8 mouse cellular contexts compared by ENCODE assay signal in genomic region chr12:45067047-45067685, GRCm38 (mm10). TPM values are rescaled to one million over a fixed set of nuclear protein-coding genes. Genes with fewer than 3 reads are reported as not detected.
DNase-seq lines count a peak whose midpoint lies in the region; ATAC-seq and TF ChIP-seq lines count a peak whose summit lies in the region.

No protein-coding gene starts in this region.

- TF ChIP-seq POLR2A in olfactory bulb, adult 2 months (IDR thresholded peaks at IDR 0.05; ENCODE audit: insufficient read depth, low read depth, low read length), result no peak

- 0 out of 2 replicates have a peak, but pooled peaks cover 1% of the 10 kb centered on the region for H3K27me3 ChIP-seq in limb, embryonic 10.5 days (ENCODE audit: low read depth, poor library complexity, severe bottlenecking)

- H3K9me3 ChIP-seq in limb, embryonic 10.5 days (replicated peaks), result no peaks in the 10 kb centered on the region

- WGBS in limb, embryonic 10.5 days, result 30% methylated on average over 11 of the region's 11 CpGs
- 15% methylated on average over 11 of the region's 11 CpGs for WGBS in olfactory bulb, adult 2 months

- ATAC-seq in cerebellum, adult (ENCODE audit: insufficient number of reproducible peaks, low FRiP score, low TSS enrichment), result no peak

- TF ChIP-seq CTCF in olfactory bulb, adult 2 months (IDR thresholded peaks at IDR 0.05; ENCODE audit: insufficient read depth, low read depth, low read length), result no peak

- H3K4me1 ChIP-seq in limb, embryonic 10.5 days, result peaks cover 44% of the 10 kb centered on the region
- H3K4me1 ChIP-seq in olfactory bulb, adult 2 months (ENCODE audit: control insufficient read depth, insufficient read depth, low read length), result peaks cover 11% of the 10 kb centered on the region

- no peak overlapping the region for H3K27ac ChIP-seq in limb, embryonic 10.5 days
- H3K27ac ChIP-seq in olfactory bulb, adult 2 months (ENCODE audit: insufficient read depth, low read depth, low read length), result peak overlapping the region; percentile 92

- peak; percentile 23 for DNase-seq in kidney, adult 18-20 months
- DNase-seq in kidney, postnatal 10 days, result no peak
- DNase-seq in forelimb bud, embryonic 11.5 days (ENCODE audit: low read depth, low spot score), result peak; percentile 21
- no peak for DNase-seq in limb, embryonic 10.5 days (ENCODE audit: low spot score)
- DNase-seq in adipocyte (ENCODE audit: low spot score), result no peak
- no peak for DNase-seq in adrenal gland, postnatal 36 days

- H3K4me3 ChIP-seq in limb, embryonic 10.5 days, result 0 out of 2 replicates have a peak overlapping the region, but pooled peaks have one; percentile 20
- H3K4me3 ChIP-seq in olfactory bulb, adult 2 months (ENCODE audit: insufficient read depth, low read depth, low read length), result no peak overlapping the region

- no peaks in the 10 kb centered on the region for H3K36me3 ChIP-seq in limb, embryonic 10.5 days

RNA-seq across cellular contexts. Expression of gene Stxbp6, which starts 7.3 kb away (rescaled TPM):
- polyA plus RNA-seq in limb, embryonic 10.5 days (2016; fragmentation: Nextera tagmentation; extraction: Ambion mirVana), result 12.5 and 12.8 TPM in 2 replicates
- 172 and 208 TPM in 2 replicates for polyA plus RNA-seq in olfactory bulb, adult 2 months (2012; ENCODE audit: insufficient read depth, insufficient read length, low replicate concordance, missing spikeins)
- 10 to 100 TPM; 16.7 to 22.2 TPM for total RNA-seq in adrenal gland, postnatal 36 days (2021)

Comparison
In these comparisons a context has a peak if more than half of its experiments do, and no peak if none do; other contexts are left out.
1. DNase-seq: peak in kidney, adult 18-20 months (single experiment) and forelimb bud, embryonic 11.5 days (single experiment); none in kidney, postnatal 10 days (single experiment), limb, embryonic 10.5 days (single experiment), adipocyte (single experiment) and adrenal gland, postnatal 36 days (0 of 2).
2. RNA of gene Stxbp6, which starts 7.3 kb away (polyA plus RNA-seq): 172 to 208 TPM in olfactory bulb, adult 2 months; 12.5 to 12.8 TPM in limb, embryonic 10.5 days; every median in the first group is over 10 times any median in the second.